Mouse (Mus musculus) limb, embryonic 15.5 days (tissue): Measurements from ENCODE around the gene Nme2. TPM values are rescaled to one million over a fixed set of nuclear protein-coding genes. Genes with fewer than 3 reads are reported as not detected.

Experiments used
- ATAC-seq: fragments of 200-750 bp; cut with Nextera tagmentation; 2 replicates; pipeline ENCODE4 v1.8.0; 2017; ENCODE audit warnings: low read depth, moderate TSS enrichment; ENCODE audit not compliant: insufficient number of reproducible peaks, low FRiP score, low TSS enrichment
- H3K27ac ChIP-seq: fragments of 300-500 bp; sonication (generic); 2 replicates; pipeline ENCODE4 v1.5.1; 2015; ENCODE audit warnings: moderate library complexity, mild to moderate bottlenecking, inconsistent platforms
- H3K27me3 ChIP-seq: fragments of 300-500 bp; sonication (generic); 2 replicates; pipeline ENCODE4 v1.6.1; 2015; ENCODE audit warnings: inconsistent platforms
- H3K36me3 ChIP-seq: fragments of 300-500 bp; sonication (generic); 2 replicates; pipeline ENCODE4 v1.6.1; 2015; ENCODE audit warnings: inconsistent platforms
- H3K4me1 ChIP-seq: fragments of 300-500 bp; sonication (generic); 2 replicates; pipeline ENCODE4 v1.6.1; 2015; ENCODE audit warnings: inconsistent platforms
- H3K4me2 ChIP-seq: fragments of 300-500 bp; sonication (generic); 2 replicates; pipeline ENCODE4 v1.6.1; 2015; ENCODE audit warnings: mild to moderate bottlenecking, inconsistent platforms
- H3K4me3 ChIP-seq: fragments of 300-500 bp; sonication (generic); 2 replicates; pipeline ENCODE4 v1.5.1; 2015; ENCODE audit warnings: mild to moderate bottlenecking, inconsistent platforms
- H3K9ac ChIP-seq: fragments of 300-500 bp; sonication (generic); 2 replicates; pipeline ENCODE4 v1.6.1; 2015; ENCODE audit warnings: inconsistent platforms
- H3K9me3 ChIP-seq: fragments of 300-500 bp; sonication (generic); 2 replicates; pipeline ENCODE4 v1.6.1; 2016; ENCODE audit warnings: inconsistent platforms
- WGBS: fragments of 180-500 bp; shearing (Covaris S2); methylation state at CpG from one replicate; pipeline ENCODE4 v1.1.7; 2015; 5-methylcytosine and 5-hydroxymethylcytosine counted together
- polyA plus RNA-seq: library from polyadenylated mRNA; unstranded; fragments of >200 nt; fragmentation: Nextera tagmentation; extraction: Ambion mirVana; gene quantifications from 2 replicates; pipeline ENCODE4 v1.2.1, GENCODE M21; 2015

The Nme2 gene
- polyA plus RNA-seq, 1 experiment from 2014 or later, result 365 TPM

- H3K9me3 ChIP-seq, result no peaks in the 10 kb centered on the region
- H3K36me3 ChIP-seq, result peaks cover 73% of the 10 kb centered on the region
- no peak overlapping the region for H3K4me2 ChIP-seq
- WGBS, result 88% methylated on average over 4 of the region's 4 CpGs
- H3K4me1 ChIP-seq, result peaks cover 5% of the 10 kb centered on the region
- ATAC-seq, result no peak
- no peaks in the 10 kb centered on the region for H3K27me3 ChIP-seq
- H3K27ac ChIP-seq, result no peak overlapping the region
- no peak overlapping the region for H3K4me3 ChIP-seq
- no peak overlapping the region for H3K9ac ChIP-seq
Observed at GRCm38 (mm10) chr11:93963013-93963412, 7.0 kb upstream of the Nme2 start.

DNA sequence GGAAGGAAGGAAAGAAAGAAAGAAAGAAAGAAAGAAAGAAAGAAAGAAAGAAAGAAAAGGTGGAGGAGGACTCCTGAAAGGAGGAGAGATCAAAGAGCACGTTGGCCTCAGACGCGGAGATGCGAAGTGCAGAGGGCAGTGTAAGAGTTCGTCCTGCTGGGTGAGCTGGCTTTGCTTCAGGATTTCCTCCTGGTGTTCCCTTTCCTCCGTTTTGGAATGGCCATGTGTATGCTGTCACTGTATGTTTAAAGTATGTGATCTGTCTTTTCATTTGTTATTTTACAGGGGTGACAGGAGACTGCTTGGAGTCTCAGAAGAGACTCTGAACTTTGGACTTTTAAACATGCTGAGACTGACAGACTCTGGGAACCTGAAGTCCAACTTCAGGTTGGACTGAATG lies 5.4 kb upstream of the Nme2 start:
- H3K4me3 ChIP-seq, result no peak overlapping the region
- no peak overlapping the region for H3K4me2 ChIP-seq
- H3K27me3 ChIP-seq, result no peaks in the 10 kb centered on the region
- H3K4me1 ChIP-seq, result peaks cover 7% of the 10 kb centered on the region
- no peak for ATAC-seq
- no peak overlapping the region for H3K27ac ChIP-seq
- 92% methylated on average over 6 of the region's 6 CpGs for WGBS
- H3K9me3 ChIP-seq, result no peaks in the 10 kb centered on the region
- no peak overlapping the region for H3K9ac ChIP-seq
- H3K36me3 ChIP-seq, result peaks cover 76% of the 10 kb centered on the region

- WGBS, result 77% methylated on average over 4 of the region's 4 CpGs
- Histone ChIP-seq H3K27ac (no peak overlapping the region), H3K4me3 (no peak overlapping the region), H3K9ac (no peak overlapping the region), H3K4me2 (no peak overlapping the region), H3K36me3 (peaks cover 48% of the 10 kb centered on the region), H3K4me1 (peaks cover 25% of the 10 kb centered on the region), H3K27me3 (no peaks in the 10 kb centered on the region), H3K9me3 (no peaks in the 10 kb centered on the region)
- ATAC-seq, result no peak
Observed at GRCm38 (mm10) chr11:93957746-93958145, 1.7 kb upstream of the Nme2 start.

DNA sequence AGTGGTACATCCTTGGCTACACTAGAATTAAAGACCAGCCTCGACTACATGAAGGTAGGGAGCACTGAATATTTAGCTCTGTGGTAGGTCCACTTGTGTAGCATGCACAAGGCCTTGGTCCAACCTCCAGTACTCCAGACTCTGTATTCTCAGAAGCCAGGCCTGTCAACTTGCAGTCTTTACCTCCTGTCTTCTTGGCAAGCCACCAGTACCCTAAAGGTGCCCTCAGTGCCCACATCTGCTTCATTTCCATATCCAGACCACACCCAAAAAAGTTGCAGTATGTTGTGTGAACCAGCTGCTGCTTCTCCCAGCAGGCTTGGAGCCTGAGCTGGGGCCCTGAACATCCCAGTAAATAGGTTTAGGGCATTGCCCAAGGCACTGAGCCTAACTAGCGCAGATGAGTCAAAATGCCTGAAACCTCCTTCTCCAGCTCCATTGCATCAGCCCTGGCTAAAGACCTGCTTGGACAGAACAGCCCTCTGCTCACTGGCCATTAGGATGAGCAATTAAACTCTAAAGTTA lies 1.0 kb upstream of the Nme2 start:
- ATAC-seq, result no peak
- Histone ChIP-seq H3K4me3 (no peak overlapping the region), H3K27me3 (no peaks in the 10 kb centered on the region), H3K9ac (no peak overlapping the region), H3K27ac (peak overlapping the region; percentile 93; the same call in 1 of the 2 replicates), H3K9me3 (no peaks in the 10 kb centered on the region), H3K4me1 (peaks cover 25% of the 10 kb centered on the region), H3K4me2 (no peak overlapping the region), H3K36me3 (peaks cover 48% of the 10 kb centered on the region)
- 85% methylated on average over 2 of the region's 2 CpGs for WGBS

- Histone ChIP-seq H3K4me2 (peak overlapping the region; percentile 89), H3K4me1 (peaks cover 25% of the 10 kb centered on the region), H3K27ac (peak overlapping the region; percentile 93), H3K9me3 (no peaks in the 10 kb centered on the region), H3K27me3 (no peaks in the 10 kb centered on the region), H3K36me3 (peaks cover 52% of the 10 kb centered on the region), H3K4me3 (peak overlapping the region; percentile 63), H3K9ac (peak overlapping the region; percentile 68)
- WGBS, result under 1% methylated on average over 67 of the region's 67 CpGs
- peak; percentile 95 for ATAC-seq
Observed at GRCm38 (mm10) chr11:93955256-93956150, 556 bp downstream of the Nme2 start.

GRCm38 (mm10) chr11:93954738-93955255 lies 1.3 kb downstream of the Nme2 start:
- Histone ChIP-seq H3K27ac (peak overlapping the region; percentile 93), H3K36me3 (peaks cover 54% of the 10 kb centered on the region)
- 36% methylated on average over 13 of the region's 13 CpGs for WGBS

DNA sequence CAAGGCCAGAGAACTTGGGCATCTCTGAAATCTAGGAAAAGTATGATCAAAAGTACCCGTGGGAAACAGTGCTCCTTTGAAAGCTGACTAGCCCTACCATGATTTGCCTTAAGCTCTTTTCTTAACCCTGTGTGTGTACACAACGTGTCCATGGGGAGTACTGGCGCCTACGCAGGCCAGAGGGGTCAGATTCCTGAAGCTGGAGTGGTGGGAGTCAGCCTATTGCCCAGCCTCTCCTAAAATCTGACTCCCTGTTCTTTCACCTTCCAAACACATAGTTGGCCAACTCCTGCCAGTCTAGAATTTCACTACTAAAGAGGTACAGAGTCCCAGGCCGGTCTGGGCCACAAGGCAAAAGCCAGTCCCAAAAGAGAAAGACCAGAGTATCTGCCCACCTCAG lies 3.7 kb downstream of the Nme2 start:
- no peaks in the 10 kb centered on the region for H3K9me3 ChIP-seq
- no peak overlapping the region for H3K27ac ChIP-seq
- ATAC-seq, result no peak
- 75% methylated on average over 5 of the region's 5 CpGs for WGBS
- H3K4me3 ChIP-seq, result no peak overlapping the region
- H3K27me3 ChIP-seq, result no peaks in the 10 kb centered on the region
- no peak overlapping the region for H3K4me2 ChIP-seq
- peaks cover 58% of the 10 kb centered on the region for H3K36me3 ChIP-seq
- H3K4me1 ChIP-seq, result peaks cover 25% of the 10 kb centered on the region
- no peak overlapping the region for H3K9ac ChIP-seq

More at GRCm38 (mm10) chr11:93954738-93955255, 1.3 kb downstream of the Nme2 start:
- H3K4me2 ChIP-seq, result peak overlapping the region; percentile 89
- no peaks in the 10 kb centered on the region for H3K9me3 ChIP-seq
- H3K9ac ChIP-seq, result peak overlapping the region; percentile 68
- no peak for ATAC-seq
- peaks cover 25% of the 10 kb centered on the region for H3K4me1 ChIP-seq
- H3K27me3 ChIP-seq, result no peaks in the 10 kb centered on the region
- peak overlapping the region; percentile 63 for H3K4me3 ChIP-seq

DNA sequence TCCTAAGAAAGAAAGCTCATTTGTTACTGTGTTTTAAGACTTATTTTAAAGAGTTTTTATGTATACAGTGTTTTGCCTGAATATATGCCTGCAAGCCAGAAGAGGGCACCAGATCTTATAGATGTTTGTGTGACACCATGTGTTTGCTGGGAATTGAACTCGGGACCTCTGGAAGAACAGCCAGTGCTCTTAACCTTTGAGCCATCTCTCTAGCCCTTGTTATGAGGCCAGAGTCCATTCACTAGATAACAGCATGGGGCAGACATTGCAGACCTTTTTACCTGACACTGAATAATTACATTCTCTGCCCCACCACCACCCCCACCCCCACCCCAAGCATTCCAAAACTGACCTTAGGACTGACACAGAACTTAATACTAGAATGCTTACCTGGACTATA lies 6.0 kb downstream of the Nme2 start:
- ATAC-seq, result no peak
- Histone ChIP-seq H3K9me3 (no peaks in the 10 kb centered on the region), H3K36me3 (peaks cover 64% of the 10 kb centered on the region), H3K4me1 (peaks cover 11% of the 10 kb centered on the region), H3K9ac (no peak overlapping the region), H3K4me2 (no peak overlapping the region), H3K27me3 (no peaks in the 10 kb centered on the region), H3K27ac (no peak overlapping the region), H3K4me3 (no peak overlapping the region)
- 80% methylated on average over 1 of the region's 1 CpGs for WGBS

- WGBS, result 87% methylated on average over 9 of the region's 9 CpGs
- H3K4me3 ChIP-seq, result no peak overlapping the region
- H3K27ac ChIP-seq, result no peak overlapping the region
- H3K9me3 ChIP-seq, result no peaks in the 10 kb centered on the region
- peaks cover 64% of the 10 kb centered on the region for H3K36me3 ChIP-seq
- no peak overlapping the region for H3K4me2 ChIP-seq
- H3K4me1 ChIP-seq, result peaks cover 5% of the 10 kb centered on the region
- ATAC-seq, result no peak
- H3K9ac ChIP-seq, result no peak overlapping the region
- no peaks in the 10 kb centered on the region for H3K27me3 ChIP-seq
Observed at GRCm38 (mm10) chr11:93948887-93949567, 7.0 kb downstream of the Nme2 start.

DNA sequence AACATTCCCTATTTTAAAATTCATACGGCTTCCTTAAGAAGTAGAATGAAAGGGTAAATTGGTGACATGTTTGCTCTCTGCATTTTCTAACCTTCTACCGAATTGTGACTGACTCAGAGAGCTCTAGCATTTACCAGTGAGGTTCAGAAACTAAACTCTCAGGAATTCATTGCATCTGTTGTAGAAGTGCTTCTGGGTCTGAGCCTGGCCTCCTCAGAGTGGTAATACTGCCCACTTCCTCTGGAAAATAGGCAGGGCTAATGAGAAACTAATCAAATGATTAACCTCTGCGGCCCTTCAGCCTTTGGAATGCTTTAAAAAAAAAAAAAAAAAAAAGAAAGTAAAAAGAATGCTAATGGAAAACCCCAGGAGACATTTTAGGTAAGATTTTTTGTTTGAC lies 11.1 kb downstream of the Nme2 start:
- no peak for ATAC-seq
- peaks cover 43% of the 10 kb centered on the region for H3K36me3 ChIP-seq
- no peaks in the 10 kb centered on the region for H3K27me3 ChIP-seq
- no peak overlapping the region for H3K27ac ChIP-seq
- WGBS, result 46% methylated on average over 3 of the region's 3 CpGs
- H3K9ac ChIP-seq, result no peak overlapping the region
- H3K4me1 ChIP-seq, result no peaks in the 10 kb centered on the region
- H3K9me3 ChIP-seq, result no peaks in the 10 kb centered on the region
- H3K4me3 ChIP-seq, result no peak overlapping the region
- H3K4me2 ChIP-seq, result no peak overlapping the region

- Histone ChIP-seq H3K9ac (no peak overlapping the region), H3K27ac (no peak overlapping the region), H3K27me3 (no peaks in the 10 kb centered on the region), H3K9me3 (no peaks in the 10 kb centered on the region), H3K4me1 (no peaks in the 10 kb centered on the region), H3K36me3 (peaks cover 36% of the 10 kb centered on the region), H3K4me3 (no peak overlapping the region), H3K4me2 (no peak overlapping the region)
- no peak for ATAC-seq
- WGBS, result 79% methylated on average over 2 of the region's 2 CpGs
Observed at GRCm38 (mm10) chr11:93940906-93941305, 15.2 kb downstream of the Nme2 start.

DNA sequence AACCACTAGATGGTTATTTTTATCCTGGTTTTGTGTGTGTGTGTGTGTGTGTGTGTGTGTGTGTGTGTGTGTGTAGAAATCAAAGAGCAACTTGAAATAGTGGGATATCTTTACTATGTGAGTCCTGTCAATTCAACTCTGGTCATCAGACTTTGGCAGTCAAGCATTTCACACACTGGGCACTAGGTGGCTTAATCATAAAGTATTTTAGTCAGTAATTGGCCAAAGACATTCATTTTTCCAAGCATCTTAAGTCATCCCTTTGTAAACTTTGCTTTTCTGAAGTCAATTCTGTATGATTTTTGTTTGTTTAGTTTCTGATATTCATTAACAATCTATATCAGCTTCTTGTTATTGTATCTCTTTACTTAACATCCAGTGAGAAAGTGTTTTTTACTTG lies 27.0 kb downstream of the Nme2 start:
- H3K4me3 ChIP-seq, result no peak overlapping the region
- no peak overlapping the region for H3K9ac ChIP-seq
- no peak overlapping the region for H3K27ac ChIP-seq
- H3K9me3 ChIP-seq, result no peaks in the 10 kb centered on the region
- H3K4me2 ChIP-seq, result no peak overlapping the region
- no peaks in the 10 kb centered on the region for H3K27me3 ChIP-seq
- peaks cover 62% of the 10 kb centered on the region for H3K36me3 ChIP-seq
- ATAC-seq, result no peak
- H3K4me1 ChIP-seq, result no peaks in the 10 kb centered on the region
